Mouse (Mus musculus): ENCODE measurements around the gene Adamts8. TPM values are rescaled to one million over a fixed set of nuclear protein-coding genes. Genes with fewer than 3 reads are reported as not detected.

Adamts8 gene
- polyA plus RNA-seq, 1 experiment, result 2.4 TPM

GRCm38 (mm10) chr9:30922197-30922894 is 20.0 kb upstream of the Adamts8 start, which contains the start of gene Adamts15:
TSS of gene Adamts15 (minus strand) at chr9:30922452.
- DNase-seq (ENCODE audit: low spot score), result peak; percentile 51

GRCm38 (mm10) chr9:30928759-30929158 is 13.6 kb upstream of the Adamts8 start:
- DNase-seq (ENCODE audit: low spot score), result no peak

GRCm38 (mm10) chr9:30932346-30932745 is 10.0 kb upstream of the Adamts8 start:
- no peak for DNase-seq (ENCODE audit: low spot score)

DNA sequence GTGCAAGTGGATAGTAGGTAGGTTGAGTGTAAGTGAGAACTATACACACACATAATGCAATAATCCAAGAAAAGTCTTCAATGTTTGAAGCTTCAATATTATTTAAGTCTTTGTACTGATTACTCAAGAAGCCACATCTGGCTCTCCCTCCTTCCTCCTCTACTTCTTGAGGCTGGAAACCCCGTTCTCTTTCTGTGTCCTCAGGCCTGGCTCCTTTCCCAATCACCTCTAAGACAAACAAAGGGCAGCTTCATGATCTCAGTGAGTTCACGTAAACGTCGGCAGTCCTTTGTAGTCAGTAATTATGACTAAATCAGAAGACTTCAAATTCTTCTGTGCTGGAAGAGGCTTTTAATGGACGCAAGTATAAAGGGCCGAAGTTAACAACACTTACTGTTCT is 7.5 kb upstream of the Adamts8 start:
- no peak for DNase-seq (ENCODE audit: low spot score)

- no peak for DNase-seq (ENCODE audit: low spot score)
These were observed 5.5 kb upstream of the Adamts8 start for GRCm38 (mm10) chr9:30936674-30937438.

DNA sequence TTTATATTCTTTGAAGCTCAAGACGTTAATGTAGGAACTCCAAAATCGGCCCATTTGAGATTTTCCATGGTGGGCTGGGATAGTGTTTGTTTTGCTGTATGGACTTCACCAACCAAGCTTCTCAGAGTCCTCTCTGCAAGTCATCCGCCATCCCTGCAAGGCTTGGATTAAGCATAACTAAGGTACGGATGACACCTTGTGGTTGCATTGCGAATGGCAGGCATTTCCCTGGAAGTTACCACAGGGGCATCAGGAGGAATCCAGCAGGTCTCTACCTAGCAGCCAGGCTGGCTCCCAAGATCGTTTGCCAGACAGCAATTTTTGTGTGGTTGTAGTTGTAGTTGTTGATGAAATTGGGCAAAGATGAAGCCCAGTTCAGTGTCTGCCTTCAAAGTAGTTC is 2.0 kb upstream of the Adamts8 start:
- peak; percentile 71 for DNase-seq (ENCODE audit: low spot score)

DNA sequence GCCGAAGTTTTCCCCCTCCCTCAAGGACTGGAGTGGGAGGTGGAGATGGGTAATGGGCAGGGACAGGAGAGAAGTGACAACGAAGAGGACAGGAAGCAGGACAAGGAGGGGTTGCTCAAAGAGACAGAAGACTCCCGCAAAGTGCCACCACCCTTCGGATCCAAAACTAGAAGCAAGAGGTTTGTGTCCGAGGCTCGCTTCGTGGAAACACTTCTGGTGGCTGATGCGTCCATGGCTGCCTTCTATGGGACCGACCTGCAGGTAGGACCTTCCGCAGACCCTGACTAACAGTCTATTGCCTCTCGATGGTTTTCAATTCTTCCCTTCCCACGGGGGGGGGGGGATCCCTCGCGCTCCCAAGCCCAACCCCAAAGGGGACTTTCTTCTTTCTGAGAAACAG is 979 bp downstream of the Adamts8 start:
- DNase-seq (ENCODE audit: low spot score), result no peak

DNA sequence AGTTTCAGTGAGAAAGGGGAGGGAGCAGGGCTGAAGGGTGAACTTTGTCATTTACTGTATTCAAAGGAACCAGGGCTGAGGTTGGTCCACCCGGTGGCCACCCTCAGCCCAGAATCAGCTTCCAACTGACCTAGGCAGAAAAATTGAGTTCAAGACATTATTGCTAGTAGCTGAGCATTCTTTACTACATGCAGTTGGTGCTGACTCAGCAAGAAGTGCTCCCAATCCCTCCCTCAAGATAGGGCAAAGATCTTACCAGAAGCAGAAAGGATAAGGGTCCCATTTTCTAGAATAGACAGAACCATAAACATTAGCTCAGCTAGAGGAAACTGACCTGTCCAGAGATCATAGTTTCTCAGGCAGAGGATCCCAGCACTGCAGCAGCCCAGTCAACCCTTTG is 1.9 kb downstream of the Adamts8 start:
- DNase-seq (ENCODE audit: low spot score), result no peak

DNA sequence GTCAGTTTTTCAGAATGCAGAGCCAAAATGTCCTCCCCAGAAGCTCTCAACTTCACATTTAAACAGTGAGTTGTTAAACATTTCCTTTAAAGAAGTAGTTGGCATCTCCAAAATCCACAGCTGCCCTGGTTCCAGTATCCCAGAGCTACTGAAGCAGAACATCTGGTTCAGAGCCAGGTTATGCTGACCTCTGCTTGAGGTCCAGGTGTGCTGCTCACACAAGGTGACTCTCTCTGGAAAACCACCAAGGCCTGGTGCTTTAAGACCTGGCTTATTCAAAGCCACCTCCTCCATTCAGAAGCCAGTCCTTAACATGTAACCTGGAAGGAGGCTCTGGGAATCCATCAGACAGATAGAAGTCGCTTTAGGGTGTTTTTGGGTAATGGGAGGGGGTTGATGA is 2.9 kb downstream of the Adamts8 start:
- DNase-seq (ENCODE audit: low spot score), result no peak

DNA sequence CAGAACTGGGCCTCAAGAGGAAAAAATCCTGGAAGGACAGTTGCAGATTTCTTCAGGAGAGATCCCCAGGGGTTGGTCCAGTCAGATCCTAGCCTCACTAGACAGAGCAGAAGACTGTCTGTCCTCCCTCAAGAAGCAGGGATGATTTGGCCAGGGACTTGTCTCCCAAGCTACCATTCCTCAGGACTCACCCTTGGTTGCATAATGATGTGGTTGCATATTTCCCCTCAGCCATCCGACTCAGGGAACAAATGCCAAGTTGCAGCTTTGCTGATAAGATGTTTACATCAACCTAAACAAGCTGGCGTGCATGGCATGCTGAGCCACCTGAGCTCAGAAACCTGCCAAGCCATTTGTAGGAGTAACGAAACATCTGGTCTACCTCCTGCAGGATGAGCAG is 7.1 kb downstream of the Adamts8 start:
- DNase-seq (ENCODE audit: low spot score), result no peak

DNA sequence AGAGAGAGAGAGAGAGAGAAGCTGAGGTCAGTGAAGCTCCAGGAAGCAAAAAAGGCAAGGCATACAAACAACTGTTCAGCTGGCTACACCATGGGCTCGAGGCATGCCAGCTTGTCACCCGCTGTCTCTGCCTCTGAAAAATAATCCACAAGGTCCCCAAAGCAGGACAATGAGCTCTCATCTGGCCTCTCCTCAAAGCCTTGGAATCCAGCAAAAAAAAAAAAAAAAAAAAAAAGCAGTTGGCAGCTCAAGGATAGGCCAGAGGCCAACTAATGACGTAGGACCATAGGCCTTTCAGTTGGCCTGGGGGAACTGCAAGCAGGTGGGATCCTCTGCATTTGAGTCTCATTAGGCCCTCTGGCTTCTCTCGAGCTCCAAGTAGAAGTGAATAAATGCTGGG is 7.6 kb downstream of the Adamts8 start:
- DNase-seq (ENCODE audit: low spot score), result no peak

DNA sequence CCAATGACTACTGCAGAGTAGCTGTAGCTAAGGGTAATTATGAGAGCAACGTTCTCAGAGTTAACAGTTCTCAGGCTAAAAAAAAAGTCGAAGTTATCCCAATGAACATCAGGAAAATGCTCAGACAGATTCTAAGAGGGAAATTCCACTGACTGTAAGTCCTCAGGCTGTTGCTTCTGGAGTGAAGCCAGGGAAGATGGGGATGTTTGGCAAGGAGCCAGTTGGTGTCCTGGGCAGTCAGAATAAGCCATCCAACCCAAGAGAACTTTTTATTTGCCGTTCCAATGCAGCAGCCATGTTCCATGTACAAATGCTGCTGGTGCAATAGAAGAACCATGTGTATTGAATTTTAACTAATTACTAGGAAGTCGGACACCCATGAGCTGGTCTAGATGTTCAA is 8.2 kb downstream of the Adamts8 start:
- no peak for DNase-seq (ENCODE audit: low spot score)

DNA sequence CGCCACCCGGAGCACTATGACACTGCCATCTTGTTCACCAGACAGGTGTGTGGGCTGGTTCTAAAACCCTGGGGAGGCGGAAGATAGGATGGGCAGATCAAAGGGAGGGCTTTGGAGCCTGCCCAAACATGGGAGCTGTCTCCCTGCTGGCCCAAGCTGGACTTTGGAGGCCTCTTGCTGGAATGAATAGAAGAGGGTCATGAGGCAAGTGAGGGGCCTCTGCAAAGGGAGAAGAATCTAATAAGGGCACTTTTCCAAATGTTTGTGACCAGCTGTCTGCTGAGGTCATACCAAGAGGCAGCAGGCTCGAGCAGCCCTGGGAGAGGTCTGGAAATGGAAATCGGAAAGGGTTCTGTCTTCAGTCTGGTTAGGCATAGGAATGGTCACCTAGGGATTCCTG is 9.1 kb downstream of the Adamts8 start:
- no peak for DNase-seq (ENCODE audit: low spot score)

DNA sequence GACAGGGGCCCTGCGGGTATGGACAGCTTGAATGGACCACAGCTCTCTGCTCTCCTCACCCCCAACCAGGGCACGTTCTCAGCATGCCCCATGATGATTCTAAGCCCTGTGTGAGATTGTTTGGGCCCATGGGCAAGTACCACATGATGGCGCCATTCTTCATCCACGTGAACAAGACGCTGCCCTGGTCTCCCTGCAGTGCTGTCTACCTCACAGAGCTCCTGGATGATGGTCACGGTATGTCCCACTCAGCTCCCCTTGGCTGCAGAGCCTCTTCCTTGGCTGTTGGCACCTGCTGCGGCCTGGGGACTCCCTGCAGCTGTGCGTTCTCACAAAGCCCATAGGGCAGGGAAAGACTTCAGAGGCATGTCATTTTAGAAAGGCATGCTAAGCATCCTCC is 10.9 kb downstream of the Adamts8 start:
- no peak for DNase-seq (ENCODE audit: low spot score)

DNA sequence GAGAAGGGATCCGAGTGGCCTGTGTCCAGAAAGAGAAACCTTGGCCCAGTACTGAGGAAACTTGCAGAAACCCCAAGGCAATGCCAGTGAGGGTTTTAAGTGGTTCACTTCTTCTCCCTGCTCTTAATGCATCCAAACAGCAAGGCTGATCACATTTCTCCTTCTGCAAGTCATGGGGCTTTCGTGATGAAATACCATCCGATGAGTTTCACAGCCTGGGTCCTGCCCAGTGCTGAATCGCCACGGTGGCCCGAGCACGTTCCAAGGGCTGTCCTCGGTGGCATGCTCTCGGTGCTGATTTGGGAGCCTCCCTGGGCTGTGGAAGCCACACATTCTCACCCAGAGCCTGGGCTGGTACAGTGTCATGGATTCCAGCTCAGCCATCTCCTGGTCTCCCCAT is 12.9 kb downstream of the Adamts8 start:
- DNase-seq (ENCODE audit: low spot score), result no peak

GRCm38 (mm10) chr9:30963780-30964179 is 21.4 kb downstream of the Adamts8 start:
- DNase-seq (ENCODE audit: low spot score), result no peak

GRCm38 (mm10) chr9:30964685-30965084 is 22.3 kb downstream of the Adamts8 start:
- DNase-seq (ENCODE audit: low spot score), result no peak

DNA sequence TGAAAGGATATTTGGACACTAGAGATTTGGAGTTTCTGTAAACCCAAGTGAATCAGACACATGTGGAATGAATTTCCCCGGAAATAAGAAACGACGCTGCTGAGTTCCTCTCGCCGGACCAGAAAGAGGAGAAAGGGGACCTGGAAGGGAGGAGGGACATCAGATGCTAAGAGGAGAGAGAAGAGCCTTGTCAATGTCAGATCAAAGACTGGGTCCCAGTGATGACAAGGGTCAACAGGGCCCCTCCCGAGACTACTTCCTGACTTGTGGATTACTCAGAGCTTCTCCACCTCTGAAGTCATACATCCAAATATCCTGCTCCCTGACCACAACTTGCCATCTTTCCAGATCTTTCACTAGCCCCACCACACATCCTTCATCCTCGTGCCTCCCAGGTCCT is 24.5 kb downstream of the Adamts8 start:
- DNase-seq (ENCODE audit: low spot score), result no peak

DNA sequence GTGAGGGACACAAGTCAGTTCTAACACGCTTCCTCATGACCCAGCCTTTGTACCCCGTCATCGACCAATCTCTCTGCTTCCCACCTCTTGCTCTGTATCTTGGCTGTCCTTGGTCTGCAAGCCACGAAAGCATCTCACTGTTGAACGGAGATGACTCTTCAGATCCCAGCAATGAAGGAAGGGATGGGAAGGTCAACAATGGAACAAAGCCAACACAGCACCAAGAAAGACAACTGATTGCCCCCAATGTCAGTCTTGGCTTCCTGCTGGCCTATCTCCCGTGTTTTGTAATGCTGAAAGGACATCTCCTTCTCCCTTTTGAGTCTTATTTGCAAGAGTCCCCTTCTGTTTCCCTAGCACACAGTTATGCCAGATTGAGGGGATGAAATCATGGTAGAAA is 25.8 kb downstream of the Adamts8 start:
- DNase-seq (ENCODE audit: low spot score), result no peak

GRCm38 (mm10) chr9:30970001-30970400 is 27.6 kb downstream of the Adamts8 start:
- no peak for DNase-seq (ENCODE audit: low spot score)

DNA sequence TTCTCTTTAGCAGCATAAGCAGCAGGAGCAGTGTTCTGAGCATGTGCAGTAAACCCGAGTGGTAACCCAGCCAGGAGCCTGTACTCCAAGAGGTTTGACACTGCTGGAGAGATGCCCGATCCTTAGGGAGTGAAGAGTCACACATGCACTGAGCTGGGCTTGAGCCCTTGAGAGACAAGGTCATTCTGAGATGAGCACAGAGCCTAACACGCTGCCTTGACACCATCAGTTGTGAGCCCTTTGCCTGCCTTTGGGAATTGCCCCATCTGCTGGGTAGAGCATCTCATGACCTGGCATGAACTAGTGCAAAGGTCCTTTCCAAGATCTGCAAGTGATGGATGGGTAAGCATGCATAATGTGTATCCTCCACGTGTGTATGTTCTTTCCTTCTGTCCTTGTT is 29.6 kb downstream of the Adamts8 start:
- DNase-seq (ENCODE audit: low spot score), result no peak

GRCm38 (mm10) chr9:30976339-30977023 is 34.1 kb downstream of the Adamts8 start:
- no peak for DNase-seq (ENCODE audit: low spot score)

- no peak for DNase-seq (ENCODE audit: low spot score)
These were observed 38.1 kb downstream of the Adamts8 start for GRCm38 (mm10) chr9:30980467-30980866.

Measured in urinary bladder, adult 2 months (tissue).